Mouse (Mus musculus) liver, postnatal 0 days (tissue): Measurements from ENCODE around the gene Dmap1. TPM values are rescaled to one million over a fixed set of nuclear protein-coding genes. Genes with fewer than 3 reads are reported as not detected.

Experiments used
- ATAC-seq: fragments of 200-750 bp; cut with Nextera tagmentation; 2 replicates; pipeline ENCODE4 v1.8.0; 2017; ENCODE audit warnings: mild to moderate bottlenecking, moderate library complexity
- DNase-seq: peaks from one replicate; pipeline ENCODE4 v3.0.0-alpha.2; 2016
- H3K27ac ChIP-seq: fragments of 300-500 bp; sonication (generic); 2 replicates; pipeline ENCODE4 v1.5.1; 2014; ENCODE audit warnings: antibody characterized with exemption, moderate library complexity, mild to moderate bottlenecking, low read depth
- H3K27me3 ChIP-seq: fragments of 300-500 bp; sonication (generic); 2 replicates; pipeline ENCODE4 v1.6.1; 2014; ENCODE audit warnings: low read length, control low read depth, mixed read lengths; ENCODE audit not compliant: insufficient read depth
- H3K36me3 ChIP-seq: fragments of 300-500 bp; sonication (generic); replicated peaks from 2 replicates; pipeline ENCODE4 v1.6.1; 2014; ENCODE audit warnings: mild to moderate bottlenecking, control low read depth, low read length, moderate library complexity, mixed read lengths; ENCODE audit not compliant: insufficient read depth
- H3K4me1 ChIP-seq: fragments of 300-500 bp; sonication (generic); 2 replicates; pipeline ENCODE4 v1.6.1; 2014; ENCODE audit warnings: antibody characterized with exemption, mild to moderate bottlenecking, control low read depth; ENCODE audit not compliant: insufficient read depth
- H3K4me2 ChIP-seq: fragments of 300-500 bp; sonication (generic); 2 replicates; pipeline ENCODE4 v1.6.1; 2014; ENCODE audit warnings: low read depth, mild to moderate bottlenecking, low read length, moderate library complexity, mixed read lengths
- H3K4me3 ChIP-seq: fragments of 300-500 bp; sonication (generic); 2 replicates; pipeline ENCODE4 v1.5.1; 2014; ENCODE audit warnings: low read depth, low read length
- H3K9ac ChIP-seq: fragments of 300-500 bp; sonication (generic); replicated peaks from 2 replicates; pipeline ENCODE4 v1.6.1; 2014; ENCODE audit warnings: mild to moderate bottlenecking, moderate library complexity
- H3K9me3 ChIP-seq: fragments of 300-500 bp; sonication (generic); 2 replicates; pipeline ENCODE4 v1.6.1; 2016; ENCODE audit warnings: mild to moderate bottlenecking, control low read depth, low read length, mixed read lengths
- CTCF ChIP-seq: sonication (generic); IDR thresholded peaks from 2 replicates; pipeline ENCODE4 v1.5.1; 2016; ENCODE audit warnings: antibody characterized with exemption, low read depth
- EP300 ChIP-seq: IDR thresholded peaks from 2 replicates; pipeline ENCODE4 v1.6.1; 2016; ENCODE audit warnings: antibody characterized with exemption, low read depth, mild to moderate bottlenecking
- WGBS: fragments of 180-500 bp; shearing (Covaris S2); extraction: QIAGEN DNeasy Blood & Tissue Kit; methylation state at CpG from one replicate; pipeline ENCODE4 v1.1.7; 2014; ENCODE audit not compliant: insufficient replicate concordance; 5-methylcytosine and 5-hydroxymethylcytosine counted together
- polyA plus RNA-seq: library from polyadenylated mRNA; unstranded; fragments of >200 nt; fragmentation: Nextera tagmentation; extraction: Ambion mirVana; gene quantifications from 2 replicates; pipeline ENCODE4 v1.2.1, GENCODE M21; 2015

Gene Dmap1
- polyA plus RNA-seq, 1 experiment from 2014 or later: 14.6 TPM

- DNase-seq (no peak), ATAC-seq (no peak)
- Histone ChIP-seq H3K4me3 (no peak overlapping the region), H3K27me3 (no peaks in the 10 kb centered on the region), H3K36me3 (0 out of 2 replicates have a peak, but pooled peaks cover 4% of the 10 kb centered on the region), H3K9ac (no peak overlapping the region), H3K27ac (no peak overlapping the region), H3K4me2 (no peak overlapping the region), H3K9me3 (no peaks in the 10 kb centered on the region), H3K4me1 (no peaks in the 10 kb centered on the region)
- TF ChIP-seq CTCF (no peak), EP300 (no peak)
- 63% methylated on average over 1 of the region's 1 CpGs for whole genome bisulfite sequencing
These were observed 40.3 kb downstream of the Dmap1 start for GRCm38 (mm10) chr4:117641804-117642203.

GRCm38 (mm10) chr4:117640925-117641703 is 41.0 kb downstream of the Dmap1 start:
- H3K9me3 ChIP-seq: no peaks in the 10 kb centered on the region
- H3K4me2 ChIP-seq: no peak overlapping the region
- H3K36me3 ChIP-seq: 0 out of 2 replicates have a peak, but pooled peaks cover 9% of the 10 kb centered on the region
- no peak for ATAC-seq
- DNase-seq: no peak
- H3K9ac ChIP-seq: no peak overlapping the region
- H3K27ac ChIP-seq: no peak overlapping the region
- H3K27me3 ChIP-seq: no peaks in the 10 kb centered on the region
- H3K4me1 ChIP-seq: no peaks in the 10 kb centered on the region
- H3K4me3 ChIP-seq: no peak overlapping the region
- 88% methylated on average over 1 of the region's 1 CpGs for WGBS
- no peak for TF ChIP-seq EP300
- TF ChIP-seq CTCF: no peak

GRCm38 (mm10) chr4:117636891-117637613 is 45.0 kb downstream of the Dmap1 start:
- ATAC-seq: no peak

GRCm38 (mm10) chr4:117636152-117636551 is 45.9 kb downstream of the Dmap1 start:
- no peak overlapping the region for H3K9ac ChIP-seq
- no peak for ATAC-seq
- no peak for TF ChIP-seq CTCF
- TF ChIP-seq EP300: no peak

More at GRCm38 (mm10) chr4:117636891-117637613, 45.0 kb downstream of the Dmap1 start:
- H3K27me3 ChIP-seq: no peaks in the 10 kb centered on the region
- 83% methylated on average over 22 of the region's 22 CpGs for WGBS
- H3K9ac ChIP-seq: no peak overlapping the region
- TF ChIP-seq EP300 (no peak), CTCF (no peak)
- no peak for DNase-seq
- no peak overlapping the region for H3K27ac ChIP-seq
- H3K36me3 ChIP-seq: 0 out of 2 replicates have a peak, but pooled peaks cover 13% of the 10 kb centered on the region
- H3K4me3 ChIP-seq: no peak overlapping the region
- H3K4me2 ChIP-seq: no peak overlapping the region
- no peaks in the 10 kb centered on the region for H3K4me1 ChIP-seq
- H3K9me3 ChIP-seq: no peaks in the 10 kb centered on the region

GRCm38 (mm10) chr4:117634642-117635041 is 47.4 kb downstream of the Dmap1 start:
- WGBS: 50% methylated on average over 7 of the region's 7 CpGs

More at GRCm38 (mm10) chr4:117636152-117636551, 45.9 kb downstream of the Dmap1 start:
- Histone ChIP-seq H3K4me2 (no peak overlapping the region), H3K4me3 (no peak overlapping the region), H3K36me3 (0 out of 2 replicates have a peak, but pooled peaks cover 10% of the 10 kb centered on the region), H3K9me3 (no peaks in the 10 kb centered on the region), H3K4me1 (no peaks in the 10 kb centered on the region), H3K27ac (no peak overlapping the region), H3K27me3 (no peaks in the 10 kb centered on the region)
- no peak for DNase-seq
- 89% methylated on average over 4 of the region's 4 CpGs for WGBS

GRCm38 (mm10) chr4:117633527-117633926 is 48.5 kb downstream of the Dmap1 start:
- DNase-seq (no peak), ATAC-seq (no peak)
- H3K9me3 ChIP-seq: no peaks in the 10 kb centered on the region
- H3K4me3 ChIP-seq: no peak overlapping the region
- no peak overlapping the region for H3K4me2 ChIP-seq
- 81% methylated on average over 5 of the region's 5 CpGs for WGBS
- no peaks in the 10 kb centered on the region for H3K27me3 ChIP-seq
- no peak overlapping the region for H3K27ac ChIP-seq
- H3K36me3 ChIP-seq: 0 out of 2 replicates have a peak, but pooled peaks cover 8% of the 10 kb centered on the region
- TF ChIP-seq CTCF (no peak), EP300 (no peak)
- H3K4me1 ChIP-seq: no peaks in the 10 kb centered on the region; the same call in 1 of the 2 replicates
- H3K9ac ChIP-seq: no peak overlapping the region

More at GRCm38 (mm10) chr4:117634642-117635041, 47.4 kb downstream of the Dmap1 start:
- DNase-seq (no peak), ATAC-seq (no peak)
- no peak for TF ChIP-seq EP300
- TF ChIP-seq CTCF: no peak
- Histone ChIP-seq H3K4me2 (no peak overlapping the region), H3K36me3 (0 out of 2 replicates have a peak, but pooled peaks cover 8% of the 10 kb centered on the region), H3K4me1 (no peaks in the 10 kb centered on the region; the same call in 1 of the 2 replicates), H3K9me3 (no peaks in the 10 kb centered on the region), H3K27me3 (no peaks in the 10 kb centered on the region), H3K27ac (no peak overlapping the region), H3K4me3 (no peak overlapping the region), H3K9ac (no peak overlapping the region)
